Mouse (Mus musculus) kidney, postnatal 10 days (tissue): ENCODE measurements around the gene Scamp2.

Experiments
- DNase-seq: peaks from one replicate; pipeline ENCODE4 v3.0.0; 2021; ENCODE audit warnings: mixed read lengths

Gene Scamp2

GRCm38 (mm10) chr9:57629118-57629874, 68.6 kb downstream of the Scamp2 start:
- DNase-seq, result peak; percentile 88

GRCm38 (mm10) chr9:57633481-57634024, 72.8 kb downstream of the Scamp2 start:
- DNase-seq, result no peak

GRCm38 (mm10) chr9:57637272-57637671, 76.5 kb downstream of the Scamp2 start:
- no peak for DNase-seq

GRCm38 (mm10) chr9:57637741-57638322, 77.1 kb downstream of the Scamp2 start:
- peak; percentile 90 for DNase-seq
